Mouse (Mus musculus): Measurements from ENCODE around the gene Cep152. TPM values are rescaled to one million over a fixed set of nuclear protein-coding genes. Genes with fewer than 3 reads are reported as not detected.

Cep152 gene
- polyA plus RNA-seq, 1 experiment from 2014 or later, result 2.1 TPM

DNA sequence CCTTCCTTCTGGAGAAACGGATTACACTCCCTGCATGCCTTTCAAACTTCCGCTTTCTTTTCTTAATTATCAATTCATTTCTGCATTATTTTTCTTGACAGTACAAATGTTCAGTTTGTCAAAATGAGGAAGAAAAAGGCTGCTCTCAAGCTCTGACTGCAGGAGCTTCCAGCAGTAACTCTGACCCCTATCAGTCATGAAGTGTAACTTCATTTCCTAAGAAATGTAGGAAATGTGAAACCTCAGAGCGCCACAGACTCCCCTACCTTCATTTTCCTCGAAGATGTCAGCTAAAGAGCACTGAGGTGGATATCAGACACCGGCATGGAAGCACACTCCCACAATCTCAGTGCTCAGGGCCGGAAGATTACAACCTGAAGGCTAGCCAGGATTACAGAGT lies 30.8 kb downstream of the Cep152 start:
- no peak for ATAC-seq (ENCODE audit: low FRiP score)
- Histone ChIP-seq H3K4me1 (no peaks in the 10 kb centered on the region), H3K36me3 (peaks cover 11% of the 10 kb centered on the region), H3K27me3 (replicated peaks) (no peaks in the 10 kb centered on the region), H3K4me3 (replicated peaks) (no peak overlapping the region), H3K27ac (replicated peaks) (no peak overlapping the region), H3K9me3 (replicated peaks) (no peaks in the 10 kb centered on the region), H3K9ac (replicated peaks) (no peak overlapping the region), H3K4me2 (no peak overlapping the region)
- 86% methylated on average over 6 of the region's 6 CpGs for WGBS

DNA sequence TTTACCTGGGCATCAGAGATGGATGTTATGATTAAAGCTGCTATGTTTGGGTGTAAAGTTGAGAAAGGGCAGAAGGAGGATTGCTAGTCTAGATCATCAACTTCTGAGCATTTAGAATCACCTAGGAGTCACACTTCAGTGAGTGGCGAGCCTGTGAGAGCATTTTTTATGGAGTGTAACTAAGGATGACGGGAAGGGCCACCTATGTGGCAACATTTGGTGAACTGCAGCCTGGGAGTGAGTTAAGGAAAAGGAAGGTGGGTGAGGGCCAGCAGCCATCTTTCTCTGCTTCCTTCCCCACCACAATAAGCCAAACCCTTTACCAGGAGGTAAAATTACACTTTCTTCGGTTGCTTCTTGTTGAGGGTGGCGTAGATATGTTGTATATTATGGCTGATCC lies 33.0 kb downstream of the Cep152 start:
- 93% methylated on average over 4 of the region's 4 CpGs for WGBS
- no peak overlapping the region for H3K27ac ChIP-seq (replicated peaks)

DNA sequence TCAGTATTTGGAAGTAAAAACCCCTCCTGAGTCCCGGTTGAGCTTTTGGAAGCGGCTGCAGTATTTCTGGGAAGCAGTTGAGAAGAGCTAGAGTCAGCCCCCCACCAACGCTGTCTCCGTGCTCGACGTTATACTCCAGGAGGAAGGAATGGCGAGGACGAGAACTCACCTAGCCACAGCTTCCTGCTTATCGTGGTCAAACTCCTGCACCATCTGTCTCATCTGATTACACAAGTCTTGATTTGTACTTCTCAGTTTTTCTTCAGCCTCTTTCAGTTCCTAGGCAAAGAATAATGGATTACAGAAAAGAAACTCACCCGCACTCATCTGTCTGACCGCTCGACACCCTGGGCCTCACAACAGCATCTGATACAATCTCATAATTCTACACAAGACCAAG lies 35.6 kb downstream of the Cep152 start:
- H3K9ac ChIP-seq (replicated peaks), result no peak overlapping the region
- 94% methylated on average over 12 of the region's 12 CpGs for WGBS
- H3K9me3 ChIP-seq (replicated peaks), result no peaks in the 10 kb centered on the region
- no peaks in the 10 kb centered on the region for H3K4me1 ChIP-seq
- H3K4me3 ChIP-seq (replicated peaks), result no peak overlapping the region
- no peak overlapping the region for H3K27ac ChIP-seq (replicated peaks)
- H3K36me3 ChIP-seq, result peaks cover 30% of the 10 kb centered on the region
- no peaks in the 10 kb centered on the region for H3K27me3 ChIP-seq (replicated peaks)
- no peak overlapping the region for H3K4me2 ChIP-seq
- no peak for ATAC-seq (ENCODE audit: low FRiP score)

More for the DNA sequence above, 33.0 kb downstream of the Cep152 start:
- ATAC-seq (ENCODE audit: low FRiP score), result no peak
- Histone ChIP-seq H3K4me2 (no peak overlapping the region), H3K4me3 (replicated peaks) (no peak overlapping the region), H3K9me3 (replicated peaks) (no peaks in the 10 kb centered on the region), H3K36me3 (peaks cover 23% of the 10 kb centered on the region), H3K27me3 (replicated peaks) (no peaks in the 10 kb centered on the region), H3K9ac (replicated peaks) (no peak overlapping the region), H3K4me1 (no peaks in the 10 kb centered on the region)

DNA sequence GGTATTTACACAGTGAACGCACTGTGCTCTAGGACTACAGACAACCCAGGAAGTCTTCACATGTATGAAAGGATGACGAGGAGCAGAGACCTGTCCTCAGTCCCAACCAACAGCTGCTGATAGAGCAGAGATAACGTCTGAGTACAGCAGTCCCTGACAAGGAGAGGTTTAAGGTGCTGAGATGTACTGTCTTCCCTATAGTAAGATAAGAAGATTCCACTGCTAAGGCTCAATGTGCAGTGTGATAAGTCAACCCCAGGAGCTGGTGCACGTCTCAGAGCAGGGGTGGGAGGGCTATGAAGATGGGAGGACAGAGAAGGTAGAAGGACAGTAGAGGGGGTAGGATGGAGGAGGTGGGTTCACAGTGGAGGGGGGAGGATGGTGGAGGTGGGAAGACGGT lies 43.8 kb downstream of the Cep152 start:
- no peak overlapping the region for H3K4me2 ChIP-seq
- H3K36me3 ChIP-seq, result peaks cover 27% of the 10 kb centered on the region
- WGBS, result 91% methylated on average over 5 of the region's 5 CpGs
- H3K9ac ChIP-seq (replicated peaks), result no peak overlapping the region
- no peak for ATAC-seq (ENCODE audit: low FRiP score)
- H3K27ac ChIP-seq (replicated peaks), result no peak overlapping the region
- no peaks in the 10 kb centered on the region for H3K4me1 ChIP-seq
- H3K4me3 ChIP-seq (replicated peaks), result no peak overlapping the region
- H3K9me3 ChIP-seq (replicated peaks), result no peaks in the 10 kb centered on the region
- H3K27me3 ChIP-seq (replicated peaks), result no peaks in the 10 kb centered on the region

DNA sequence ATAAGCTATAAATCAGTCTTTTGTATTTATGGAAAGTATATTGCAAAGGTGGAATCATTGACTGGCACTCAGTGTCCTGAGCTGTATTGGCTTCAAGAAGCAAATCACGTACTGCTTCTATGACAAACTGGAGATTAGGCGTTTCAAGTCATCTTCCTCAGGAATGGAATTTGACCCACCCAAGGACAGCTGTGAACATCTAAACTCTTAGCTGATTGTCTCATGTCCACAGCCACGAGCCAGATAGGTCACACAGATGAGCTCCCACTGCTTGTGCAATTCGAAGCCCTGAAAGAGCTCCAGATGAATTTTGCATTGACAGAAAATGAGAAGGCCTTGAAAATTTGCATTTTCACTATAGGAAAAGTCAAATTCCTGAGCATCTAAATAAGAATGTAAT lies 47.2 kb downstream of the Cep152 start:
- Histone ChIP-seq H3K4me2 (no peak overlapping the region), H3K4me3 (replicated peaks) (no peak overlapping the region), H3K36me3 (peaks cover 33% of the 10 kb centered on the region), H3K9ac (replicated peaks) (no peak overlapping the region), H3K27me3 (replicated peaks) (no peaks in the 10 kb centered on the region), H3K4me1 (no peaks in the 10 kb centered on the region), H3K27ac (replicated peaks) (no peak overlapping the region), H3K9me3 (replicated peaks) (no peaks in the 10 kb centered on the region)
- 84% methylated on average over 4 of the region's 4 CpGs for WGBS
- ATAC-seq (ENCODE audit: low FRiP score), result no peak

- no peak overlapping the region for H3K27ac ChIP-seq (replicated peaks)
- H3K4me1 ChIP-seq, result no peaks in the 10 kb centered on the region
- WGBS, result 94% methylated on average over 8 of the region's 8 CpGs
- H3K4me2 ChIP-seq, result no peak overlapping the region
- no peak overlapping the region for H3K4me3 ChIP-seq (replicated peaks)
- no peaks in the 10 kb centered on the region for H3K9me3 ChIP-seq (replicated peaks)
- no peak for ATAC-seq (ENCODE audit: low FRiP score)
- no peak overlapping the region for H3K9ac ChIP-seq (replicated peaks)
- peaks cover 28% of the 10 kb centered on the region for H3K36me3 ChIP-seq
- no peaks in the 10 kb centered on the region for H3K27me3 ChIP-seq (replicated peaks)
Observed at GRCm38 (mm10) chr2:125576498-125576897, 48.4 kb downstream of the Cep152 start.

DNA sequence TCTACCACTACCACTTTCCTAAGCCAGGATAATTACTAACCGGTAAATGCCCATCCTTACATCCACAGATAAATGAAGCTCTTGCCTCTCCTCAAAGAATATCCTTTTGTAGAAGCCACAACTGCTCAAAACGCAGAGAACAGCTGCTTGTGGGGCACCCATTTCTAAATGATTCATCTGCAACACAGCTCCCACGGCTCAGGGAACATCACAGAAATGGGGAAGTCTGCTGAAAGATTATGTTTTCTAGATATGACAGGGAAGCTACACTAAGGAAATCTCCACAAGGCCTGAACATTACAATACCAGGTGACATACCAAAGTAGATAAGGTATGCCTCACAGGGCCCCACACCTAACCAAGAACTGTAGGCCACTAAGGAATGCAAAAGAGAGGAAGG lies 49.1 kb downstream of the Cep152 start:
- H3K9me3 ChIP-seq (replicated peaks), result no peaks in the 10 kb centered on the region
- no peak for ATAC-seq (ENCODE audit: low FRiP score)
- no peak overlapping the region for H3K4me3 ChIP-seq (replicated peaks)
- peaks cover 28% of the 10 kb centered on the region for H3K36me3 ChIP-seq
- H3K4me1 ChIP-seq, result no peaks in the 10 kb centered on the region
- no peak overlapping the region for H3K27ac ChIP-seq (replicated peaks)
- no peak overlapping the region for H3K9ac ChIP-seq (replicated peaks)
- H3K4me2 ChIP-seq, result no peak overlapping the region
- H3K27me3 ChIP-seq (replicated peaks), result no peaks in the 10 kb centered on the region
- 95% methylated on average over 3 of the region's 3 CpGs for WGBS

- Histone ChIP-seq H3K9me3 (replicated peaks) (no peaks in the 10 kb centered on the region), H3K4me2 (no peak overlapping the region), H3K4me1 (no peaks in the 10 kb centered on the region), H3K36me3 (peaks cover 14% of the 10 kb centered on the region), H3K27ac (replicated peaks) (no peak overlapping the region), H3K4me3 (replicated peaks) (no peak overlapping the region), H3K27me3 (replicated peaks) (no peaks in the 10 kb centered on the region), H3K9ac (replicated peaks) (no peak overlapping the region)
- WGBS, result 89% methylated on average over 11 of the region's 11 CpGs
- no peak for ATAC-seq (ENCODE audit: low FRiP score)
Observed at GRCm38 (mm10) chr2:125563884-125564283, 61.0 kb downstream of the Cep152 start.

- Histone ChIP-seq H3K4me3 (replicated peaks) (no peak overlapping the region), H3K9me3 (replicated peaks) (no peaks in the 10 kb centered on the region), H3K27ac (replicated peaks) (no peak overlapping the region), H3K27me3 (replicated peaks) (no peaks in the 10 kb centered on the region), H3K4me2 (no peak overlapping the region), H3K36me3 (peaks cover 14% of the 10 kb centered on the region; the same call in 1 of the 2 replicates), H3K9ac (replicated peaks) (no peak overlapping the region), H3K4me1 (no peaks in the 10 kb centered on the region)
- ATAC-seq (ENCODE audit: low FRiP score), result no peak
- 81% methylated on average over 8 of the region's 8 CpGs for WGBS
Observed at GRCm38 (mm10) chr2:125562407-125562806, 62.5 kb downstream of the Cep152 start.

- no peak for ATAC-seq (ENCODE audit: low FRiP score)
- no peaks in the 10 kb centered on the region for H3K27me3 ChIP-seq (replicated peaks)
- H3K9ac ChIP-seq (replicated peaks), result no peak overlapping the region
- 95% methylated on average over 6 of the region's 6 CpGs for WGBS
- no peaks in the 10 kb centered on the region for H3K9me3 ChIP-seq (replicated peaks)
- no peak overlapping the region for H3K27ac ChIP-seq (replicated peaks)
- H3K36me3 ChIP-seq, result peaks cover 7% of the 10 kb centered on the region; the same call in 1 of the 2 replicates
- H3K4me3 ChIP-seq (replicated peaks), result no peak overlapping the region
- H3K4me2 ChIP-seq, result no peak overlapping the region
- H3K4me1 ChIP-seq, result no peaks in the 10 kb centered on the region
Observed at GRCm38 (mm10) chr2:125560037-125560436, 64.9 kb downstream of the Cep152 start.

DNA sequence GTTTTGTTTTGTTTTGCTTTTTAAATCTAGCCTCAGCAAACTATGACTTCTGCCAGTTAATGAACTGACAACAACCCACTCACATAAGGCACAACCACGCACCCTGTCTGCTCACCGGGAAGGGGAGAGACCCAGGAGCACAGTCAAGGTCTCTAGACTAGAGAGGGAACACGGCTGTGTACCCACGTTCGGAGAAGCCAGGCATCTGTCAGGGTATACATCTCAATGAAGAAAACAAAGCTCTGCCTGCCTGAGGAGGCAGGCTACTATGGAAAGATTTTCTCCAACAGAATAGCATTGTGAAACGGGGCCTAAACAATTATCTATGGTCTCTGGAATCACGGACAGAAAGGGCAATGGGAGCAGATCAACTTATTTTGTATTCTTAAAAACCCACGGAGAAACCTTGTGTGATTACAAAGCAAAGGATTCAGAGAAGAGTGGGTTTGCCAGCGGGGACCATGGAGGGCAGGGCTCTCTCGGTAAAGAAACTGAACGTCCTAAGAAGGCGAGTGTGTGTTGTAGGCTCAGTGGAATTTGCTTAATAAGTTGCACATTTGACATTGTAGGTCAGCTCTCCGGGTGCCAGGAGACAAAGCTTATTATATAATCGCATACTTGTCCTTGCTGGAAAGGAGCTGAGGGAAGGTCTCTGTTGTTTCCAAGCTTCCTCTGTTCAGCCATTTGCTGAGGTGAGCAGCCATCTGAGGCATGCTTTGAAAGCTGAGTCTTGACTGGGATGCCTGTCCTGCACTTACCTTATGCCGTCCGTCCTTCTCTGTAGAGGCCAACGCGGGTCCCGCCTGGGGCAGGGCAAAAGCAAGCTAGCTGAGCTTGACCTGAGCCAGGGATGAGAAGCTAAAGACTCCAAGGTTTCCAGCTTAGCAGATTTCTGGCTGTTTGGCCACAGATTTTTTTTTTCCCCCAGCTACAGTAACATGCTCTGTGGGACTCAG lies 66.0 kb downstream of the Cep152 start:
- 57% methylated on average over 19 of the region's 19 CpGs for WGBS
- ATAC-seq (ENCODE audit: low FRiP score), result no peak
- H3K27me3 ChIP-seq (replicated peaks), result no peaks in the 10 kb centered on the region
- no peak overlapping the region for H3K4me3 ChIP-seq (replicated peaks)
- H3K4me2 ChIP-seq, result no peak overlapping the region
- no peak overlapping the region for H3K9ac ChIP-seq (replicated peaks)
- no peaks in the 10 kb centered on the region for H3K9me3 ChIP-seq (replicated peaks)
- no peaks in the 10 kb centered on the region for H3K4me1 ChIP-seq
- peaks cover 4% of the 10 kb centered on the region; the same call in 1 of the 2 replicates for H3K36me3 ChIP-seq
- H3K27ac ChIP-seq (replicated peaks), result no peak overlapping the region

- Histone ChIP-seq H3K4me1 (no peaks in the 10 kb centered on the region), H3K27me3 (replicated peaks) (no peaks in the 10 kb centered on the region), H3K4me2 (no peak overlapping the region), H3K4me3 (replicated peaks) (no peak overlapping the region), H3K36me3 (no peaks in the 10 kb centered on the region), H3K9me3 (replicated peaks) (no peaks in the 10 kb centered on the region), H3K27ac (replicated peaks) (no peak overlapping the region), H3K9ac (replicated peaks) (no peak overlapping the region)
- 81% methylated on average over 6 of the region's 6 CpGs for WGBS
- ATAC-seq (ENCODE audit: low FRiP score), result no peak
Observed at GRCm38 (mm10) chr2:125555830-125556229, 69.1 kb downstream of the Cep152 start.

All from neural tube, embryonic 15.5 days (tissue).